Mouse (Mus musculus) embryonic facial prominence, embryonic 11.5 days (tissue): ENCODE measurements at regions not wholly inside any gene's neighbourhood (a gene's known extent, or its start where the extent isn't known, plus 50 kb on each side); places are given as distances from the start of the nearest gene placed in this dataset.

ENCODE experiments used
- ATAC-seq: fragments of 200-750 bp; cut with Nextera tagmentation; replicated peaks from 2 replicates; pipeline ENCODE4 v1.8.0; 2017; ENCODE audit warnings: low read depth; ENCODE audit not compliant: insufficient number of reproducible peaks, low FRiP score, low TSS enrichment
- DNase-seq: peaks from one replicate; pipeline ENCODE4 v3.0.0-alpha.2; 2015; ENCODE audit warnings: low spot score
- H3K27ac ChIP-seq: fragments of 300-500 bp; sonication (generic); replicated peaks from 2 replicates; pipeline ENCODE4 v1.5.1; 2014; ENCODE audit warnings: mild to moderate bottlenecking, low read depth, low read length, control low read depth
- H3K27me3 ChIP-seq: fragments of 300-500 bp; sonication (generic); 2 replicates; pipeline ENCODE4 v1.6.1; 2014; ENCODE audit warnings: mild to moderate bottlenecking, low read length, moderate library complexity, mixed read lengths; ENCODE audit not compliant: control insufficient read depth, insufficient read depth
- H3K36me3 ChIP-seq: fragments of 300-500 bp; sonication (generic); replicated peaks from 2 replicates; pipeline ENCODE4 v1.6.1; 2014; ENCODE audit warnings: low read depth, mild to moderate bottlenecking, low read length, moderate library complexity, mixed read lengths; ENCODE audit not compliant: control insufficient read depth, insufficient read depth
- H3K4me1 ChIP-seq: fragments of 300-500 bp; sonication (generic); 2 replicates; pipeline ENCODE4 v1.6.1; 2014; ENCODE audit warnings: low read length, mixed read lengths; ENCODE audit not compliant: control insufficient read depth, insufficient read depth
- H3K4me2 ChIP-seq: fragments of 300-500 bp; sonication (generic); 2 replicates; pipeline ENCODE4 v1.6.1; 2014; ENCODE audit warnings: low read depth, mild to moderate bottlenecking, control low read depth, low read length, moderate library complexity
- H3K4me3 ChIP-seq: fragments of 300-500 bp; sonication (generic); 2 replicates; pipeline ENCODE4 v1.5.1; 2014; ENCODE audit warnings: low read depth, low read length, control low read depth
- H3K9ac ChIP-seq: fragments of 300-500 bp; sonication (generic); replicated peaks from 2 replicates; pipeline ENCODE4 v1.6.1; 2014; ENCODE audit warnings: mild to moderate bottlenecking, control low read depth, low read length
- H3K9me3 ChIP-seq: fragments of 300-500 bp; sonication (generic); replicated peaks from 2 replicates; pipeline ENCODE4 v1.6.1; 2016; ENCODE audit warnings: mild to moderate bottlenecking, low read length, inconsistent platforms, mixed read lengths; ENCODE audit not compliant: control insufficient read depth
- WGBS: fragments of 180-500 bp; shearing (Covaris S2); extraction: QIAGEN DNeasy Blood & Tissue Kit; methylation state at CpG from one replicate; pipeline ENCODE4 v1.1.7; 2014; 5-methylcytosine and 5-hydroxymethylcytosine counted together

DNA sequence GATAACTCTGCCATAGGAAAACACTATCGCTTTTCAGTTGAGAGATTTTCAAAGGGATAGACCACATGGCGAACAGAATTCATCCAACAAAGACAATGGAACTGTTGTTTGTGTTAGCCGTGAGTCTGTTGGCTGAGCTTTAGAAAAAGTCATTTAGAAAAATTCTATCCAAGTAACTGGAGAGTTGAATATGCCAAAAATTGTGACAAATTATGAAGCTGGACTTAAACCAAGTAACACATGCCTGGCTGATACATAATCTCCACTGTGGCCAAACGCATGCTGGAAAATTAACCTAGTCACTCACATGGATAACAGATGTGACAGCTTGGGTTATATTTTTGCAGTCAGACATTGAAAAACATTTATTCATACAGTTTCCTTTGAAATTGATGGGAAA is 110.1 kb upstream of the L3mbtl4 start:
- Histone ChIP-seq H3K27ac (no peak overlapping the region), H3K4me3 (no peak overlapping the region), H3K9me3 (no peaks in the 10 kb centered on the region), H3K4me1 (no peaks in the 10 kb centered on the region), H3K36me3 (no peaks in the 10 kb centered on the region), H3K27me3 (no peaks in the 10 kb centered on the region), H3K4me2 (no peak overlapping the region), H3K9ac (no peak overlapping the region)
- ATAC-seq (no peak), DNase-seq (peak; percentile 39)
- WGBS, result 18% methylated on average over 4 of the region's 4 CpGs

DNA sequence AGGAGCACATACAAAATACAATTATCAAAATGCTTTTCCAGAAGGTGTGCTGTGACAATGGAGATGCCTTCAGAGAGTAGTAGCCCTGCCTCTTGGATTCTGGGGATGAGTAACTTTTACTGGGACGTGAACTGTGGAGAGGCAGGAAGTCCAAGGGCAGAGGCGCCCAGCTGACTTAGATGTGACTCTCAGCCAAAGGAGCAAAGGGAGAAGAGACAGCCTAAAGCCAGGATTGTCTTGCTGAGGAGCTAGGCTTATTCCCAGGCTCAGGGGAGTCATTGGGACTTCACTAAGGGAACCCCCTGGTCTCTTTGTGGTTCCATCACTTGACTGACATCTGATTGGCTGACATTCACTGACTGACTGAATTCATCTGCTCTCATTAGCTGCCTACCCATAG is 108.9 kb upstream of the L3mbtl4 start:
- no peaks in the 10 kb centered on the region for H3K36me3 ChIP-seq
- no peak overlapping the region for H3K27ac ChIP-seq
- H3K9me3 ChIP-seq, result no peaks in the 10 kb centered on the region
- 67% methylated on average over 2 of the region's 2 CpGs for WGBS
- H3K4me2 ChIP-seq, result no peak overlapping the region
- no peaks in the 10 kb centered on the region for H3K4me1 ChIP-seq
- H3K27me3 ChIP-seq, result no peaks in the 10 kb centered on the region
- no peak for ATAC-seq
- H3K4me3 ChIP-seq, result no peak overlapping the region
- H3K9ac ChIP-seq, result no peak overlapping the region
- no peak for DNase-seq

DNA sequence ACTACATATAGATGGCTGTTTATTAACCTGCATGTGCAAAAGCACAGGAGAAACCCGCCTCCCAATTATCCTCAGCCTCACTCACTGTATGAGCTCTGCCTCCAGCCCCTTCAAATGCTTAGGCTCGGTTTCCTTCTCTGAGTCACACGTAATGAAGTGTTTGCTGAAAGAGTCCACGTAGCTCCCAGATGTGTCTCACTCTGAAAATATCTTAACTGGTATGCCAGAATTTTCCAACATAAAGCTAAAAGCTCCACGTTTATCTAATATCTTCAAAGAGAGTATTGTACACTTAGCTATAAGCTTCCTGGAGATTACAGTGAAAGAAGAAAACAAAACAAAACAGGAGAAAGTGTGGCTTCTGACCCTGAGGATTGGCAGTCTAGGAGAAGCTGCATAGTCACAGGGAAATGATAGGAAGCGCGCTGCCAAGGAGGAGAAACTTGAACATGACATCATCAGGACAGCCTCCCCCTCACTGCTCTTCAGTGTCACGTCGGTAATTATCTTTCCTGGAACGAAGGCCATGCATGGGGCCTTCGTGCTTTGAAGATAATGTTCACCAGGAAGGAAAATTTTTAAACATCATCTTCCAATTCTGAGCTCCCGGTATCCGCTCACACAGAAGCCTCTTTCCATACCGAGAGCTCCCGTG is 108.3 kb upstream of the L3mbtl4 start:
- Histone ChIP-seq H3K36me3 (no peaks in the 10 kb centered on the region), H3K4me2 (no peak overlapping the region), H3K4me3 (no peak overlapping the region), H3K4me1 (no peaks in the 10 kb centered on the region), H3K27me3 (no peaks in the 10 kb centered on the region), H3K9me3 (no peaks in the 10 kb centered on the region), H3K27ac (no peak overlapping the region), H3K9ac (no peak overlapping the region)
- DNase-seq, result no peak
- 49% methylated on average over 15 of the region's 15 CpGs for WGBS
- no peak for ATAC-seq

DNA sequence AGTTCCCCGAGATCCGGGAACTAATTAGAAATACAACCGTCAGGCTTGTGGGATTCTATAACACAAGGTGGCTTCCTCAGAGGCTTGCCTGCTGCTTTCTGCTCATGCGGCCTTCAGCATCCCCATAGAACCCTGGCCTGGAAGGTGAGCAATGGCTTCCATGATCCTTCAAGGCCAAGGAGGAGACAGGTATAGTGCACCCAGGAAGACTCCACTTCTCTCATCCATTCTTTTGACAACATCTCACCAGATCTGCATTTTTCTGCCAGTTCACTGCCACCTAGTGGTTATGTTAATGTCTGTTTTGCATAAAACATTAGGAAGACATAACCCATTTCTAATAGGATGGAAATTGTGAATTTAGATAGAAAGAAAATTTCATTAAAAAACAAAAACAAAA is 107.2 kb upstream of the L3mbtl4 start:
- no peaks in the 10 kb centered on the region for H3K4me1 ChIP-seq
- no peaks in the 10 kb centered on the region for H3K27me3 ChIP-seq
- H3K4me2 ChIP-seq, result no peak overlapping the region
- H3K36me3 ChIP-seq, result no peaks in the 10 kb centered on the region
- 74% methylated on average over 4 of the region's 4 CpGs for WGBS
- no peaks in the 10 kb centered on the region for H3K9me3 ChIP-seq
- no peak overlapping the region for H3K27ac ChIP-seq
- H3K4me3 ChIP-seq, result no peak overlapping the region
- DNase-seq (peak; percentile 70), ATAC-seq (no peak)
- no peak overlapping the region for H3K9ac ChIP-seq

DNA sequence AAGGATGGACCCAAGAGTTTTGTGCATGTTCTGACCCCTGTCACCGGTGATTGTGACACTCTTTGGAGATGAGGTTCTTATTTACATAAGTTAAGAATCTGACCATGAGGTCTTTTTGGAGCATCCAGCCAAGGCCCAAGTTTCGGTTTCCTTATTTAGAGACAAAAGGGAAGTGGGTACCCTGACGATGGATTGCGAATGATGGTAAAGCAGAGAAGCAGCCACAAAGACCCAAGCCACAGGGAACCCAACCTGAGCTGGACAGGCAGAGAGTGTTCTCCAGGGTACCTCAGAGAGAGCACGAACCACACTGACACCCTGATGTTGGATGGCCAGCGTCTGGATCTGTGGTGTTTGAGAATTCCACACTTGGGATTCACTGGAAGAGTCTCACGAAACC is 100.8 kb upstream of the L3mbtl4 start:
- no peaks in the 10 kb centered on the region for H3K9me3 ChIP-seq
- 92% methylated on average over 7 of the region's 7 CpGs for WGBS
- H3K27me3 ChIP-seq, result no peaks in the 10 kb centered on the region
- H3K27ac ChIP-seq, result no peak overlapping the region
- ATAC-seq (no peak), DNase-seq (no peak)
- H3K4me3 ChIP-seq, result no peak overlapping the region
- no peak overlapping the region for H3K9ac ChIP-seq
- no peaks in the 10 kb centered on the region for H3K36me3 ChIP-seq
- H3K4me1 ChIP-seq, result no peaks in the 10 kb centered on the region
- H3K4me2 ChIP-seq, result no peak overlapping the region

DNA sequence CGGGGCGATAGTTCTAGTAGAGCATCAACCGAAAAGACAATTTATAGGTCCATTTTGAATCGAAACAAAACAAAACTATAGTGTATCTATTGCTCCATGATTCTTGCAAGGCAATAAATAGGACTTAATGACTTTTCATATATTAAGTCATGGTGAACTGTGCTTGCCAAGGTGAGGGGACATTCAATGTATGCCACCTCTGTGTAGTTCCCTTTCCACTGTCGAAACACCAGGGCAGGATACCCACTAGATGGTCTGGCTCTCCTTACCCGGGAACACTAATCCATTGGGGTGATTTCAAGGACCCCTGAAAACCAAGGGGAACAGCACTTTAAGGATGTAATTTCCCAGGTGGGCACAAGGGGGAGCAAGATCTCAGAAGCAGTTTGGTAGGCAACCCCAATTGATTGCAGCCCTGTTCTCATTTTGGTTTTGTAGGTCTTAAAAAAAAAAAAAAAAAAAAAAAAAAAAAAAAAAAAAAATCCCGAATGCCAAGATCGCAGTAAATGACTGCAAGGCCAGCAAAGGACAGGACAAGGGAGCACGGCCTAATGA is 96.9 kb upstream of the L3mbtl4 start:
- Histone ChIP-seq H3K9ac (no peak overlapping the region), H3K27ac (no peak overlapping the region), H3K27me3 (no peaks in the 10 kb centered on the region), H3K36me3 (no peaks in the 10 kb centered on the region), H3K4me1 (no peaks in the 10 kb centered on the region), H3K4me3 (no peak overlapping the region), H3K4me2 (no peak overlapping the region), H3K9me3 (no peaks in the 10 kb centered on the region)
- DNase-seq (peak; percentile 79), ATAC-seq (no peak)
- 60% methylated on average over 9 of the region's 9 CpGs for WGBS

DNA sequence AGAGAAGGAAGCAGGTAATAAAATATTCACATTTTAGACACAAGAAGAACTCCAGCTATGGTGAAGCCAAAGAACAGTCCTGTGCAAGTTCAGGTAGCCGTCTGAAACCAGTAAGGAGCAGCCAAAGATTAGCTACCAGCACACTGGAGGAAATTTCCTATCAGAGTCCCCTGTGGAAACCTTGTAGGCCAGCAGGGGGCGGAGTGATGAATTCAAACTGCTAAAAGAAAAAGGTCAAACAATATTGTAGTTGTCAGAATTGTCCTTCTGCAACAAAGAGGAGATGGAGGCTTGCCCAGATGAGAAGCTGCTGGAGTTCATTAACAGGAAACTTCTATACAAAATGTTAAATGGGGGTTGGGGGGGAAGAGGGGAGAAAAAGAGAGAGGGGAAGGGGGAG is 95.8 kb upstream of the L3mbtl4 start:
- WGBS, result 27% methylated on average over 2 of the region's 2 CpGs
- no peak for ATAC-seq

DNA sequence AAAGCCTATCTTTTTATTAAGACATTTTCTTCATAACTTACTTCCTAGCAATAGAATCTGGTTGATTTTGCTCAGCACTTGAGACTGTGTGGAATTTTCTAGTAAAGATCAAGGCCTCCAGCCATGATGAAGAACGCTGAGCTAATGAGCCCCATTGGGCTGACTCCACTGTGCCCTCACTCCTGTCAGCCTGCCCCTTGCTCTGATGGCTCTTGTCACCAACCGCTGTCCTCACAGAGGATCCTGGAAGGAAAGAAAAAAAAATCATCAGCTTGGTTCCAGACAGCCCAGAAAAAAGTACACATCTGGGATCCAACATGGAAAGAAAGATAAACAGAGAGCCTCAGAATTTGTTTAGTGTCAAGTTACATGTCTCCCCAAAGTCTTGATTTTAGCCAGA is 88.2 kb upstream of the L3mbtl4 start:
- H3K9me3 ChIP-seq, result no peaks in the 10 kb centered on the region
- 27% methylated on average over 2 of the region's 2 CpGs for WGBS
- no peak overlapping the region for H3K4me2 ChIP-seq
- H3K27ac ChIP-seq, result no peak overlapping the region
- no peaks in the 10 kb centered on the region for H3K36me3 ChIP-seq
- no peaks in the 10 kb centered on the region for H3K4me1 ChIP-seq
- ATAC-seq (no peak), DNase-seq (peak; percentile 56)
- H3K27me3 ChIP-seq, result no peaks in the 10 kb centered on the region
- H3K9ac ChIP-seq, result no peak overlapping the region
- H3K4me3 ChIP-seq, result no peak overlapping the region

More for the DNA sequence above, 95.8 kb upstream of the L3mbtl4 start:
- Histone ChIP-seq H3K9ac (no peak overlapping the region), H3K27ac (no peak overlapping the region), H3K36me3 (no peaks in the 10 kb centered on the region), H3K4me3 (no peak overlapping the region), H3K27me3 (no peaks in the 10 kb centered on the region), H3K4me2 (no peak overlapping the region), H3K4me1 (no peaks in the 10 kb centered on the region), H3K9me3 (no peaks in the 10 kb centered on the region)
- DNase-seq, result peak; percentile 67
